Mouse (Mus musculus): ENCODE data around the gene Paqr8.

The Paqr8 gene

GRCm38 (mm10) chr1:20890404-20890921 lies at the start of gene Paqr8:
Paqr8 (plus strand) TSS chr1:20890606.
- peak; percentile 88 for DNase-seq (ENCODE audit: low spot score)

- DNase-seq (ENCODE audit: low spot score), result no peak
Observed at GRCm38 (mm10) chr1:20856924-20857902, 33.2 kb upstream of the Paqr8 start.

GRCm38 (mm10) chr1:20860775-20861174 lies 29.6 kb upstream of the Paqr8 start:
- DNase-seq (ENCODE audit: low spot score), result no peak

GRCm38 (mm10) chr1:20861865-20862264 lies 28.5 kb upstream of the Paqr8 start:
- DNase-seq (ENCODE audit: low spot score), result no peak

- no peak for DNase-seq (ENCODE audit: low spot score)
Observed at GRCm38 (mm10) chr1:20863452-20864172, 26.8 kb upstream of the Paqr8 start.

- no peak for DNase-seq (ENCODE audit: low spot score)
Observed at GRCm38 (mm10) chr1:20867241-20867902, 23.0 kb upstream of the Paqr8 start.

- no peak for DNase-seq (ENCODE audit: low spot score)
Observed at GRCm38 (mm10) chr1:20868036-20868435, 22.4 kb upstream of the Paqr8 start.

GRCm38 (mm10) chr1:20870887-20871286 lies 19.5 kb upstream of the Paqr8 start:
- no peak for DNase-seq (ENCODE audit: low spot score)

GRCm38 (mm10) chr1:20872496-20872895 lies 17.9 kb upstream of the Paqr8 start:
- no peak for DNase-seq (ENCODE audit: low spot score)

- DNase-seq (ENCODE audit: low spot score), result no peak
Observed at GRCm38 (mm10) chr1:20874061-20874460, 16.3 kb upstream of the Paqr8 start.

- DNase-seq (ENCODE audit: low spot score), result no peak
Observed at GRCm38 (mm10) chr1:20877355-20877754, 13.1 kb upstream of the Paqr8 start.

- no peak for DNase-seq (ENCODE audit: low spot score)
Observed at GRCm38 (mm10) chr1:20879361-20879760, 11.0 kb upstream of the Paqr8 start.

GRCm38 (mm10) chr1:20883079-20883478 lies 7.3 kb upstream of the Paqr8 start:
- DNase-seq (ENCODE audit: low spot score), result no peak

GRCm38 (mm10) chr1:20889677-20890403 lies 566 bp upstream of the Paqr8 start:
- DNase-seq (ENCODE audit: low spot score), result no peak

- peak; percentile 49 for DNase-seq (ENCODE audit: low spot score)
Observed at GRCm38 (mm10) chr1:20890941-20891399, 564 bp downstream of the Paqr8 start.

GRCm38 (mm10) chr1:20893059-20893458 lies 2.7 kb downstream of the Paqr8 start:
- DNase-seq (ENCODE audit: low spot score), result no peak

GRCm38 (mm10) chr1:20898391-20898790 lies 8.0 kb downstream of the Paqr8 start:
- DNase-seq (ENCODE audit: low spot score), result no peak

- no peak for DNase-seq (ENCODE audit: low spot score)
Observed at GRCm38 (mm10) chr1:20900336-20900735, 9.9 kb downstream of the Paqr8 start.

GRCm38 (mm10) chr1:20905501-20906127 lies 15.2 kb downstream of the Paqr8 start:
- DNase-seq (ENCODE audit: low spot score), result no peak

- no peak for DNase-seq (ENCODE audit: low spot score)
Observed at GRCm38 (mm10) chr1:20906128-20906515, 15.7 kb downstream of the Paqr8 start.

- no peak for DNase-seq (ENCODE audit: low spot score)
Observed at GRCm38 (mm10) chr1:20908541-20908940, 18.1 kb downstream of the Paqr8 start.
